11 mouse cellular contexts compared by ENCODE assay signal in the genomic region with DNA sequence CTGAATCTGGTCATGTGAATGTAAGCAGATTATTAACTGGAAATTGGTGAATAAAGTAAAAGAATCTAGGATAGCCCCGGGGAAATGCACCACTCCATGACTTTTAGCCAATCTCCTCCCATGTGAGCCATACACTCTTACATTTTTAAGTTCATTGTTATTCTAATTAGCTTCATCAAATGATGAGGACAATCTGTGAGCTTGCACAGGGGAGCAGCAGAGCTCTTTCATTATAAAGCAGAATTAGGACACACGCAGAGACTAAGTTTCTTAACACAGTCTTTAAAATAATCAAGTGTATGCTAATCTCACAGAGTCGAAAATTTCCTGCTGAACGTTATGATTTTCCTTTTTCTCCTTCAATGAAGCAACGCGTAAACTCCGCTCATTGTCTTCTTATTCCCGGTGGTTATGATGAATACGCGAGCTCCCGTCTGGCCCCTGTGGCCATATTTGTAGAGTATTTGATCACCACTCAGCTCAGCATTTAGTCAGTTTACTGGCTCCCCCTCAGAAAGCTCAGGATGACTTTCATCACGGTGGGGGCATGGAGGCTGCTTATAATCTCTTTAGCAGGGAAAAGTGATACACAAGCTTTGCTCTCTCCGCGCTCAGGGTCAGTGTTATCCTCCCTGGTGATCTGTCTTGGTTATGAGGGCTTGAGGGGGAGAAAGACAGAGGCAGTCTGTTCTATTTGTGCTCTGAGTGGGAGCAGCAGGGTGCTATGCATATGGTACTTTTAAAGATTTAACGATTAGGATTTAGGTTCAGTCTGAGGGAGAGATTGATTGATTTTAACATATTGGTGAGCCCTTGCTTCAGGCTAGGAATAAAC.
DNase-seq lines count a peak whose midpoint lies in the region; ATAC-seq lines count a peak whose summit lies in the region.
"Had no signal": no experiment of that assay in that cellular context is flagged by ENCODE, and none has a peak within 500 bp of the region (broad histone marks: within the 10 kb centered on the region; RNA-seq: fewer than 3 reads in every experiment).

No protein-coding gene starts in this region.

- H3K9me3 ChIP-seq in forebrain, embryonic 11.5 days (ENCODE audit: control insufficient read depth, low read length): no peaks in the 10 kb centered on the region
- H3K9me3 ChIP-seq in forebrain, embryonic 10.5 days: no peaks in the 10 kb centered on the region
- no peaks in the 10 kb centered on the region for H3K9me3 ChIP-seq in hindbrain, embryonic 14.5 days (ENCODE audit: control insufficient read depth, low read length)
- no peaks in the 10 kb centered on the region for H3K9me3 ChIP-seq in midbrain, embryonic 12.5 days

- WGBS in forebrain, embryonic 11.5 days: 53% methylated on average over 15 of the region's 15 CpGs
- WGBS in forebrain, embryonic 10.5 days: 62% methylated on average over 15 of the region's 15 CpGs
- WGBS in hindbrain, embryonic 14.5 days: 26% methylated on average over 15 of the region's 15 CpGs
- WGBS in midbrain, embryonic 12.5 days: 40% methylated on average over 15 of the region's 15 CpGs

- ATAC-seq in forebrain, embryonic 11.5 days (replicated peaks; ENCODE audit: low FRiP score): peak; percentile 59
- ATAC-seq in hindbrain, embryonic 14.5 days (ENCODE audit: low FRiP score): peak; percentile 85
- peak; percentile 89 for ATAC-seq in midbrain, embryonic 12.5 days (ENCODE audit: low FRiP score, low read depth)
- ATAC-seq: Patski had no signal

- no peak overlapping the region for H3K9ac ChIP-seq in forebrain, embryonic 11.5 days (ENCODE audit: low read length)
- H3K9ac ChIP-seq in hindbrain, embryonic 14.5 days: peak overlapping the region; percentile 5; the same call in 1 of the 2 replicates
- no peak overlapping the region for H3K9ac ChIP-seq in midbrain, embryonic 12.5 days (replicated peaks)

- peak overlapping the region; percentile 27; the same call in 1 of the 2 replicates for H3K4me2 ChIP-seq in forebrain, embryonic 11.5 days (ENCODE audit: low read depth, low read length, severe bottlenecking)
- peak overlapping the region; percentile 47 for H3K4me2 ChIP-seq in hindbrain, embryonic 14.5 days (replicated peaks)
- H3K4me2 ChIP-seq in midbrain, embryonic 12.5 days (replicated peaks): peak overlapping the region; percentile 37

- H3K27me3 ChIP-seq in forebrain, embryonic 11.5 days (ENCODE audit: control insufficient read depth, insufficient read depth, low read length): no peaks in the 10 kb centered on the region
- H3K27me3 ChIP-seq in forebrain, embryonic 10.5 days (ENCODE audit: poor library complexity, severe bottlenecking): no peaks in the 10 kb centered on the region
- no peaks in the 10 kb centered on the region for H3K27me3 ChIP-seq in hindbrain, embryonic 14.5 days (ENCODE audit: control insufficient read depth, insufficient read depth, low read length)
- H3K27me3 ChIP-seq in midbrain, embryonic 12.5 days: no peaks in the 10 kb centered on the region
- H3K27me3 ChIP-seq: Patski had no signal

- no peak overlapping the region for H3K27ac ChIP-seq in forebrain, embryonic 11.5 days (ENCODE audit: low read depth, low read length)
- H3K27ac ChIP-seq in forebrain, embryonic 10.5 days: no peak overlapping the region
- H3K27ac ChIP-seq in hindbrain, embryonic 14.5 days: peak overlapping the region; percentile 70
- peak overlapping the region; percentile 61; the same call in 1 of the 2 replicates for H3K27ac ChIP-seq in midbrain, embryonic 12.5 days (replicated peaks)

- no peaks in the 10 kb centered on the region for H3K4me1 ChIP-seq in forebrain, embryonic 11.5 days (replicated peaks; ENCODE audit: control insufficient read depth, insufficient read depth, low read length)
- H3K4me1 ChIP-seq in forebrain, embryonic 10.5 days: peaks cover 7% of the 10 kb centered on the region
- 0 out of 2 replicates have a peak, but pooled peaks cover 8% of the 10 kb centered on the region for H3K4me1 ChIP-seq in hindbrain, embryonic 14.5 days (replicated peaks; ENCODE audit: control insufficient read depth, insufficient read depth, low read length)
- 0 out of 2 replicates have a peak, but pooled peaks cover 3% of the 10 kb centered on the region for H3K4me1 ChIP-seq in midbrain, embryonic 12.5 days

- no peak overlapping the region for H3K4me3 ChIP-seq in forebrain, embryonic 11.5 days (ENCODE audit: low read depth, low read length)
- H3K4me3 ChIP-seq in forebrain, embryonic 10.5 days: no peak overlapping the region
- peak overlapping the region; percentile 13; the same call in 1 of the 2 replicates for H3K4me3 ChIP-seq in hindbrain, embryonic 14.5 days (replicated peaks; ENCODE audit: low read length)
- H3K4me3 ChIP-seq in midbrain, embryonic 12.5 days: no peak overlapping the region

- H3K36me3 ChIP-seq in forebrain, embryonic 11.5 days (ENCODE audit: control insufficient read depth, insufficient read depth, low read length): no peaks in the 10 kb centered on the region
- H3K36me3 ChIP-seq in forebrain, embryonic 10.5 days (replicated peaks): no peaks in the 10 kb centered on the region
- H3K36me3 ChIP-seq in hindbrain, embryonic 14.5 days (replicated peaks; ENCODE audit: control insufficient read depth, insufficient read depth): no peaks in the 10 kb centered on the region
- H3K36me3 ChIP-seq in midbrain, embryonic 12.5 days: no peaks in the 10 kb centered on the region

- DNase-seq in forebrain, embryonic 11.5 days (ENCODE audit: low spot score): no peak
- DNase-seq in forebrain, embryonic 10.5 days (ENCODE audit: extremely low spot score, low spot score): no peak
- peak; percentile 42 for DNase-seq in embryo, embryonic 11 days
- DNase-seq in hindbrain, embryonic 14.5 days (ENCODE audit: low spot score): peak; percentile 41
- no peak for DNase-seq in spleen, postnatal 10 days (ENCODE audit: low spot score in 2 of 2)
- DNase-seq in urinary bladder, postnatal 10 days (ENCODE audit: low spot score): no peak
- DNase-seq in adrenal gland, postnatal 4 days (ENCODE audit: low spot score in 2 of 2): no peak
- DNase-seq: gastrocnemius, postnatal 14 days; kidney, adult 11 months had no signal

Comparison
In these comparisons a context has a peak if more than half of its experiments do, and no peak if none do; other contexts are left out.
1. DNase-seq: peak in embryo, embryonic 11 days (single experiment) and hindbrain, embryonic 14.5 days (single experiment); none in forebrain, embryonic 11.5 days (single experiment), forebrain, embryonic 10.5 days (single experiment), spleen, postnatal 10 days (0 of 2), urinary bladder, postnatal 10 days (single experiment) and adrenal gland, postnatal 4 days (0 of 2).
2. H3K27ac ChIP-seq: peak in hindbrain, embryonic 14.5 days (single experiment) and midbrain, embryonic 12.5 days (single experiment); none in forebrain, embryonic 11.5 days (single experiment) and forebrain, embryonic 10.5 days (single experiment).
3. Peak in every context shown above with its lines, with median percentiles within 50 percentile points of each other: ATAC-seq and H3K4me2 ChIP-seq.